Mouse (Mus musculus) natural killer cell, adult 2 months (primary cell): Measurements from ENCODE around the gene A2m.

Experiments used
- DNase-seq, 2 experiments: peaks; one replicate each; pipeline ENCODE4 v3.0.0; 2022; ENCODE audit warnings: low spot score in 2 of 2

The A2m gene

DNA sequence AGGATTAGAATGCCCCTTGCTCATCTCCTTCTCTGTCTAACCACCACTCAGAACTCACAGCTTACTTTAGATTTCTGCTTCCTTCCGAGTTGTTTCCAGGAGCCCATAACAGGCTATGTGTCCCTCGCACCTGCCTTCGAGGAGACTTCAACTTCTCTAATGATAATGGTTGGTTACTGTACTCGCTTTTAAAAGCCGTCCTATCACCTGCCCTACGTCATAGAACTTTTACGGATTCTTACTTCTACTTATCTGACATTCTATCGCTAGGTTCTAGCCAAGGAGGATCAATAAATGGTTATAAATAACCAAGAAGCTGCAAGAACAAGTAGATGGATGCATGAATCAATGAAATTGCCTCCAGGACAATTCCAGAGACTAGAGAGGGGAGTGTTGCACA, at the start of gene A2m:
A2m (plus strand) TSS at position 301 of the 400 bp plus-strand sequence.
- DNase-seq = no peak

DNA sequence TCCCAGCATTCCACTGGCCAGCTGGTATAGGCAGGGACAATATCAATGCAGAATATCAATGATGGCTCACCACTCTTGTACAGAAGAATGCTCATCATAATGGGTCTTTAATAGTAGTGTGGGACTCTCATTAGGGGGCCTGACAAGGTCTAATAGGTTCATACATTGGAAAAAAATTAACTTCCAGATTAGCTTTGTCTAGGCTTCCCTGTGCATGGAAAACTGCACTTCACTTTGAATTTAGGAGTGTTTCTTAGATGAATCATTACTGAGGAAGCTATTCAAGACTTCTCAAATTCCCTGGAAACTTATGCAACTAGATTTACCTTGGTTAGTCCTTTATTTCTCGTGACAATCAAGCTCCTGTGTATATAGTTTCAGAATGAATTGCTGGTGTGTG, 45.0 kb upstream of the A2m start:
- no peak for DNase-seq

DNA sequence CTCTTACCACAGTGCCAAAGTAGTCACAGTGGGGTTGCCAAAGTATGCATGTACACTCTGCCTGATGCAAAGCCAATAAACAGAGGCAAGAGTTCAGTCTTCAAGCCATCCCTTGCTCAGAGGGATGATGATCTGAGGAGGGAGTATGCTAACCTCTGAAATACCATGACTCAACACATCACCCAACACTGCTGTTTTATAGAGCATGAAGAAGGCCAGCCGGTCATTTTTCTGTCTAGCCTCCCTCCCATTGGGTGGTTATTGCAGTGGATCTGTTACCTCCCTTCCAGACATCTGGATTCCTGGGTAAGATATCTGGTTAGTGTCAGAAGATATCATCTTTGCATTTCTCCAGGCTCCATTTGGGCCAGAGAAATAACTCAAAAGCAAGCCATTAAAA, 34.2 kb upstream of the A2m start:
- DNase-seq = no peak

DNA sequence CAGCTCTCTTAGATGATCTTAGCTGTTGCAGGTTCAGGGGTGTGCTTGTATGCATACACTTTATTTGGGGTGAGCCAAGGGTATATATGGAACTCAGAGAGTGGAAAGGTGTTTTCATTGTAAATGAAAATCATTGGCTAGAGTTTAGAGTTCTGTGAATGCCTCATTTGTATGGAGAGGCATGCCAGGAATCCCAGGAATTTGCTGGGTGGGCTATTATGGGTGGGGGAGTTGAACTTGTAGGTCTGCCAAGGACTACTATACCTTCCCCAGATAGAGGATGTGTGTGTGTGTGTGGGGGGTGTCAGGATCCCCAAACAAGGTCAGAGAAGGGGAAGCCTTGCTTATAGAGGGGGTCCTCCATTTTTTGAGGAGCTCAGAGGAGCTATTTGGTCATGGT, 27.3 kb upstream of the A2m start:
- DNase-seq = no peak

DNA sequence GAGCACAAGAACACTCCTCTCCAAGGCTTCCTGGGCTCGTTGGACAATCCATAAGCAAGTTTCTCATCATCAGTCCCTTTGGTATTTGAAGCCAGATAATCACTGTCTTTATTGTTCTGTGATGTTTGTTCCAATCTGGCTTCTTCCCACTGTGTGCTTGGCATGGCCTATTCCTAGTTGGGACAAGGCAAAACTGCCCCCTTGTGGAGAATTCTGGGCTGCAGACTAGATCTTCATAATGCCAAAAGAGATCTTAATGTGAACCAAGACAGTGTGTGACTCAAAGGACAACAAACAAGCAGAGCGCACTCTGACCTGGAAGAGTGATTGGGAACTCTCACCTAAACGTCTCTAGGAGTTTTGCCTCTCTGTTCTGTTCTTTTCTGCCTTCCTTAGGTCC, 23.4 kb upstream of the A2m start:
- DNase-seq = no peak

DNA sequence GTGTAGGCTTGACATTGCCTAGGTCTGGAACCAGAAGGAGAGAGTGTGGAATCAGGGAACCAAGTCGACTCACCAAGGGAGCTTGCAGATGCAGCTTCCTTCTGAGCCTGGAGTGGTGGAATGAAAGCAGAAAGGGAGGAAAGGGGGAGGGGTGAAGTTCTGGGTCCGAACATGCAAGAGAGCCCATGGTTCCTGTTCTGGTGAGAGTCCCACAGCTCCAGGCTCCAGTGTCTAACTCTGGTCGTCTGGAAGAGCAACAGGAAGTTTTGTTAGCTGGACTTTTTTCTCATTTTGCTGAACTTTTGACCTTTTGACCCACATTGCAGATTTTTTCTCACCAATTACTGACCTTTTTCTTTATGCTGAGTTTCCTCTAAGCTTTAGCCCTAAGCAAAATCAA, 17.7 kb upstream of the A2m start:
- no peak for DNase-seq

DNA sequence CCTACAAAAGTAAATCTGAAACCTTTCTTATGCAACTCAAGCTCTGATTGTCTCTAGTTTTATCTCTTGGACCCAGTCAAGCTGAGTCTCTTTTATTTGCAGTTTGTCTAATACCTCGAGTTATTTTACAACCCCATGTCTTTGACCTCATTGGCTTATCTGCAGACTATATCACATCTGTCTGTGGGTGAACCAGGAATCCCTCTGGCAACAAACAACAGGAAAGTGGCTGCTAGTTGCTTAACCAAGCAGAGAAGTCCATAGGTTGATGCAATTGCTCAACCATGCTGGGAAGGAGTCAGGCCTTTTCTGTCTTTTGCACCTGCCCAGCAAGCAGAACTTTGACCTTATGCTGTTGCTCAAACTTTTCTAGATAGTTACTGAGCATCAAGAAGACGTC, 12.7 kb upstream of the A2m start:
- no peak for DNase-seq

DNA sequence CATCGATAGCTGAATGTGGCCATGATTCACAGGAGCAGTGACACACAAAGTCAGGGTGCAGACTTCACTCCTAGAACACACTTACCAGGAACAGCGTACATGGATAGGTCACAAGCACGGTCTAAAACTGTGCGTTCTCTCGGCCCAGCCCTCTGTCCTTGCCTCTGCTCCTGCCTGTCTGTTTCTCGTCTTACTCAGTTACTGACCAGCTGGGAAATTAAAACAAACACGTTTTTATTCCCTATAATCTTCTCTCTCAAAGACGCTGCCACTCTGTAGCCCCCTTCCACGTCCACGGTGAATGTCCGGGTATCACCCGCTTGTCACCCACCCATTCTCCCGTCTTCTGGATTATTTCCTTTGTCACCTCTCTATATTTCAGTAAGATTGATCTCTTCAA, 656 bp upstream of the A2m start:
- DNase-seq = no peak

DNA sequence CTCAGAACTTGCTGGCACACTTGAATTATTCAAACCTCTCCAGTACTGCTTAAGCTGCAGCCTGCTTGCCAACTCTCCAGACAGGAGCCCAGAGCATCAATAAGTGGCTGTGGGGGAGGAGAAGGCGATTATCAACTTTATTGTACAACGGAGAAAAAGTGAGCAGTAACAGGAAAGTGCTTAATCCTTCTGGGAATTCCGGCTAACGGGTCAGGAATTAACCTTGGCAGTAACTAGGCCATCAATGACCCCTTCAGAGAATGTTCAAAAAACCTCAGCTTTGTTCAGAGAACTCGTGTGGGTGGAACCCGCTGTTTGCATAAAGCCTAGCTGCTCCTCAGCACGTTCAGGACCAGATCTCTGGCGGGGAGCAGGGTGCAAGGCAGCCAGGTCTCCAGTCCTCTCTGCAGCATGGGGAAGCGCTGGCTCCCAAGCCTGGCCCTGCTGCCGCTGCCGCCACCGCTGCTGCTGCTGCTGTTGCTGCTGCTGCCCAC, 749 bp downstream of the A2m start:
- DNase-seq = no peak

DNA sequence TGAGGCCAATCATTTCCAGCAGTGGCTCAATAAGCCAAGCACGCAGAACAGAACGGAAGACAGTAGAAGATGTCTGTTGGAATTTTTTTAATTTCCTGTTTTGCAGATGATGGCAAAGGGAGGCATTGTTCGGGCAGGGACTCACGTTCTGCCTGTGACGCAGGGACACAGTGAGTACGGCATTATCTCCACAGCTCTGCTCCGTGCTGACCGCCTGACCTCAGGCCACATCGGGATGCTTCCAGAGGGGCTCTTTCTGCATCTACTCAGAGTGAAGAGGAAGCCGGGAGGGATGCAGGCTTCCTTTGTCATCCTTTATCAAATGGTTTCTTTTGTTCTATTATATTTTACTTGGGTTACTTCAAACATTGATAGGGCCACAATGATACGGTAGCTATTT, 13.3 kb downstream of the A2m start:
- no peak for DNase-seq
